Mouse (Mus musculus) forebrain, embryonic 15.5 days (tissue): Measurements from ENCODE around the gene 1700088E04Rik. TPM values are rescaled to one million over a fixed set of nuclear protein-coding genes. Genes with fewer than 3 reads are reported as not detected.

Experiments
- ATAC-seq: fragments of 200-750 bp; cut with Nextera tagmentation; replicated peaks from 2 replicates; pipeline ENCODE4 v1.8.0; 2017; ENCODE audit warnings: mild to moderate bottlenecking, moderate TSS enrichment, moderate library complexity
- H3K27ac ChIP-seq: fragments of 300-500 bp; sonication (generic); replicated peaks from 2 replicates; pipeline ENCODE4 v1.5.1; 2015; ENCODE audit warnings: mild to moderate bottlenecking, inconsistent platforms
- H3K27me3 ChIP-seq: fragments of 300-500 bp; sonication (generic); 2 replicates; pipeline ENCODE4 v1.6.1; 2015; ENCODE audit warnings: inconsistent platforms
- H3K36me3 ChIP-seq: fragments of 300-500 bp; sonication (generic); 2 replicates; pipeline ENCODE4 v1.6.1; 2015; ENCODE audit warnings: mild to moderate bottlenecking, inconsistent platforms
- H3K4me1 ChIP-seq: fragments of 300-500 bp; sonication (generic); 2 replicates; pipeline ENCODE4 v1.6.1; 2015; ENCODE audit warnings: inconsistent platforms
- H3K4me2 ChIP-seq: fragments of 300-500 bp; sonication (generic); replicated peaks from 2 replicates; pipeline ENCODE4 v1.6.1; 2015; ENCODE audit warnings: mild to moderate bottlenecking, inconsistent platforms
- H3K4me3 ChIP-seq: fragments of 300-500 bp; sonication (generic); 2 replicates; pipeline ENCODE4 v1.5.1; 2015; ENCODE audit warnings: mild to moderate bottlenecking, inconsistent platforms
- H3K9ac ChIP-seq: fragments of 300-500 bp; sonication (generic); replicated peaks from 2 replicates; pipeline ENCODE4 v1.6.1; 2015; ENCODE audit warnings: mild to moderate bottlenecking, inconsistent platforms
- H3K9me3 ChIP-seq: fragments of 300-500 bp; sonication (generic); 2 replicates; pipeline ENCODE4 v1.6.1; 2016; ENCODE audit warnings: inconsistent platforms
- WGBS: fragments of 180-500 bp; shearing (Covaris S2); methylation state at CpG from one replicate; pipeline ENCODE4 v1.1.7; 2015; ENCODE audit warnings: mixed read lengths; 5-methylcytosine and 5-hydroxymethylcytosine counted together
- polyA plus RNA-seq: library from polyadenylated mRNA; unstranded; fragments of >200 nt; fragmentation: Nextera tagmentation; extraction: Ambion mirVana; gene quantifications from 2 replicates; pipeline ENCODE4 v1.2.1, GENCODE M21; 2015

Gene 1700088E04Rik
- polyA plus RNA-seq, 1 experiment from 2014 or later = 16.8 TPM

- Histone ChIP-seq H3K4me2 (no peak overlapping the region), H3K27ac (no peak overlapping the region), H3K9ac (no peak overlapping the region), H3K9me3 (no peaks in the 10 kb centered on the region), H3K4me1 (peaks cover 18% of the 10 kb centered on the region), H3K27me3 (no peaks in the 10 kb centered on the region), H3K36me3 (peaks cover 37% of the 10 kb centered on the region), H3K4me3 (no peak overlapping the region)
- ATAC-seq = no peak
- WGBS = 93% methylated on average over 7 of the region's 7 CpGs
Observed at GRCm38 (mm10) chr15:79145522-79145921, 4.5 kb upstream of the 1700088E04Rik start.

- H3K4me2 ChIP-seq = no peak overlapping the region
- WGBS = 75% methylated on average over 8 of the region's 8 CpGs
- ATAC-seq = no peak
- H3K4me3 ChIP-seq = no peak overlapping the region
- H3K27me3 ChIP-seq = no peaks in the 10 kb centered on the region
- H3K27ac ChIP-seq = no peak overlapping the region
- peaks cover 20% of the 10 kb centered on the region for H3K4me1 ChIP-seq
- no peaks in the 10 kb centered on the region for H3K9me3 ChIP-seq
- H3K36me3 ChIP-seq = peaks cover 33% of the 10 kb centered on the region
- no peak overlapping the region for H3K9ac ChIP-seq
Observed at GRCm38 (mm10) chr15:79144021-79144420, 3.0 kb upstream of the 1700088E04Rik start.

DNA sequence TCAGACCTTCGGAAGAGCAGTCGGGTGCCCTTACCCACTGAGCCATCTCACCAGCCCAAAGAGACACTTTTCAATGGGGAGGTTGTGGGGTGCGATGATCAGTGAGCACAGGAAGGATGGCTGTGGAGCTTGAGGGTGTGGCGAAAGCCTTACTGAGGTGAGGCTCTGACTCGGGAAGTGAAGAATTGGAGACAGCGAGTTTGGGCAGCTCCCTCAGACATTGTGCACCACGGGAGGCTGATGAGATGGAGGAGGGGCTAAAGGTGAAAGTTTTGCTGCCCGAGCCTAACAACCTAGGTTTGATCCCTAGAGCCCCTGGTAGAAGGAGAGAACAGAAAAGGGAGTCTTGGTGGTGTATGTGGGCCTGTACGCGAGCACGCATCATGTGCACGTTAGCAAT lies 2.3 kb upstream of the 1700088E04Rik start:
- H3K4me2 ChIP-seq = no peak overlapping the region
- no peaks in the 10 kb centered on the region for H3K27me3 ChIP-seq
- H3K9me3 ChIP-seq = no peaks in the 10 kb centered on the region
- 91% methylated on average over 12 of the region's 12 CpGs for WGBS
- H3K4me3 ChIP-seq = no peak overlapping the region
- H3K9ac ChIP-seq = no peak overlapping the region
- peaks cover 32% of the 10 kb centered on the region for H3K36me3 ChIP-seq
- H3K4me1 ChIP-seq = peaks cover 20% of the 10 kb centered on the region
- no peak for ATAC-seq
- no peak overlapping the region for H3K27ac ChIP-seq

DNA sequence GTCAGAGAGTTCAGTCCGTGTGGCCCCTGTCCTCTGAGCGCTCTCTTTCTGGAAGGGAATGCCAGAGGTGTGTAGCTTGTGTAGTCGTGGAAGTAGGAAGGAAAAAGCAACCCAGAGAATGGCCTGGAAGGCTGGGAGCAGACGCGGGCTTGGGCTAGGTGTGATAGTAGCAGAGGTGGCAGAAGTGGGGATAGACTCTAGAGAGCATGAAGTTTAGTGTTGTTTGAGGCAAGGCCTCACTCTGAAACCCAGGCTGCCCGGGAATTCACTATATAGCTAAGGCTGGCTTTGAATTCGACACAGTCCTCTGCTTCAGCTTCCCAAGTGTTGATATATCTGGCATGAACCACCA lies 489 bp upstream of the 1700088E04Rik start:
- peaks cover 20% of the 10 kb centered on the region for H3K4me1 ChIP-seq
- H3K9me3 ChIP-seq = no peaks in the 10 kb centered on the region
- peak; percentile 36 for ATAC-seq
- H3K36me3 ChIP-seq = peaks cover 19% of the 10 kb centered on the region
- WGBS = under 1% methylated on average over 7 of the region's 7 CpGs
- peak overlapping the region; percentile 73 for H3K9ac ChIP-seq
- H3K4me3 ChIP-seq = peak overlapping the region; percentile 82
- peak overlapping the region; percentile 93 for H3K4me2 ChIP-seq
- no peak overlapping the region for H3K27ac ChIP-seq
- H3K27me3 ChIP-seq = no peaks in the 10 kb centered on the region

GRCm38 (mm10) chr15:79139640-79140039 lies 1.4 kb downstream of the 1700088E04Rik start:
- ATAC-seq = no peak
- Histone ChIP-seq H3K27ac (no peak overlapping the region), H3K4me3 (no peak overlapping the region), H3K9ac (no peak overlapping the region), H3K9me3 (no peaks in the 10 kb centered on the region), H3K27me3 (no peaks in the 10 kb centered on the region), H3K4me1 (peaks cover 20% of the 10 kb centered on the region), H3K4me2 (no peak overlapping the region), H3K36me3 (peaks cover 4% of the 10 kb centered on the region)
- WGBS = 63% methylated on average over 10 of the region's 10 CpGs

GRCm38 (mm10) chr15:79135783-79136575 lies 5.1 kb downstream of the 1700088E04Rik start:
- Histone ChIP-seq H3K9ac (no peak overlapping the region), H3K36me3 (peaks cover 24% of the 10 kb centered on the region; the same call in 1 of the 2 replicates), H3K4me3 (no peak overlapping the region), H3K4me2 (no peak overlapping the region), H3K9me3 (no peaks in the 10 kb centered on the region), H3K27ac (no peak overlapping the region), H3K27me3 (no peaks in the 10 kb centered on the region), H3K4me1 (peaks cover 6% of the 10 kb centered on the region)
- ATAC-seq = no peak
- 55% methylated on average over 11 of the region's 11 CpGs for WGBS

DNA sequence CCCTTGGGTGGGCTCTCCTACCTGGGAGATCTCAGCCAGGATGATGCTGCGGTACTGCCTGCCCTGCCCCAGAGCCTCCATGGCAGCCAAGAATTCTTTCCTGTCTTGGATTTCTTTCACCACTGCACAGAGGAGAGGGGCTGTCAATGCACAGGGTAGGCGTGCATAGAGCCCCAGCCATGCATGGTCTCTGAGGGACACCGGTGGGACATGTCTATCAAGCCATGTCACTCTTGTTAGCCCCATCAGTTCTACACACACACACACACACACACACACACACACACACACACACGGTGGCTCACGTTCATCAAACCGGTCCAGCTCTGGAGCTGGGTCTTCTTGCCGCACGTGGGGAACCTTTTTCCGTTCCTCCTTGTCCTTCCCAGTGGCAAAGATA lies 5.7 kb downstream of the 1700088E04Rik start:
- peaks cover under 1% of the 10 kb centered on the region for H3K4me1 ChIP-seq
- no peaks in the 10 kb centered on the region for H3K9me3 ChIP-seq
- 82% methylated on average over 9 of the region's 9 CpGs for WGBS
- no peaks in the 10 kb centered on the region for H3K27me3 ChIP-seq
- H3K27ac ChIP-seq = no peak overlapping the region
- no peak overlapping the region for H3K9ac ChIP-seq
- H3K4me3 ChIP-seq = no peak overlapping the region
- peak; percentile 35; the same call in 1 of the 2 replicates for ATAC-seq
- H3K4me2 ChIP-seq = no peak overlapping the region
- peaks cover 30% of the 10 kb centered on the region; the same call in 1 of the 2 replicates for H3K36me3 ChIP-seq

DNA sequence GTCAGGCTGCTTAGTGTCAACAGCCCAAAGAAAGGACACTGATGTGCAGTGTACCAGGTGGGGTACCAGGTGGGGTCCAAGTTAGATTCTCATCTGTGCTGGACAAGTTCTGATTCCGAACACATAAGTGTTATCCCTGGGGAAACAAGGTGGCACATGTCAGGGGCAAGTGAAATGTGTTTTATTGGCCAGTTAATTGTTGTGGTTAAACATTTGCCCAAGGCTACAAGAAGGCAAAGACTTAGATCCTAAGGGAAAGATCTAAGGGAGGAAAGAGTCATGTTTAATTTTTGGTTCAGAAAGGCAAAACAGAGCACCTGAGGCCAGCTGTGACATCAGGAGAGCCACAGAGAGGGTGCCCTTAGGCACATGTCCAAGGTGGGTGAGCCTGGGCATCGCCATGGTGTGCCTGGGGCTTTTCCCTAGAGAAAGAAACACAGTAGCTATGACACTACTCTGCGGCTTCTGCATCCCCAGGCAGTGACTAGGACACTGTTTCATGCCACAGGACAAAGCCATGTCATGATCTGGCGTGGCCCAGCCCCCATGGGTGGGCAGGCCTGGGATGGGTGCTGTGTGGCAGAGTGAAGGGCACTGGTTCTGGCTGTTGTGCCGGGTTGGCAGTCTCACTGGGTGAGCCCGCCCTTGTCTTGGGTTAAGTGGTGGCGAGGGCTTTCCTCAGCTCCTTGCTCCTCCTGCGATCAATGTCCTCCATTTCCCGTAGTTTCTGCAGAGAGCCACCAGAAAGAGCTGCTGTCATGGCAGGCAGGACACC lies 6.4 kb downstream of the 1700088E04Rik start:
- H3K4me2 ChIP-seq = no peak overlapping the region
- H3K4me1 ChIP-seq = no peaks in the 10 kb centered on the region
- no peak overlapping the region for H3K4me3 ChIP-seq
- H3K36me3 ChIP-seq = peaks cover 35% of the 10 kb centered on the region
- no peak overlapping the region for H3K27ac ChIP-seq
- no peaks in the 10 kb centered on the region for H3K9me3 ChIP-seq
- 77% methylated on average over 9 of the region's 9 CpGs for WGBS
- no peaks in the 10 kb centered on the region for H3K27me3 ChIP-seq
- ATAC-seq = no peak
- no peak overlapping the region for H3K9ac ChIP-seq

DNA sequence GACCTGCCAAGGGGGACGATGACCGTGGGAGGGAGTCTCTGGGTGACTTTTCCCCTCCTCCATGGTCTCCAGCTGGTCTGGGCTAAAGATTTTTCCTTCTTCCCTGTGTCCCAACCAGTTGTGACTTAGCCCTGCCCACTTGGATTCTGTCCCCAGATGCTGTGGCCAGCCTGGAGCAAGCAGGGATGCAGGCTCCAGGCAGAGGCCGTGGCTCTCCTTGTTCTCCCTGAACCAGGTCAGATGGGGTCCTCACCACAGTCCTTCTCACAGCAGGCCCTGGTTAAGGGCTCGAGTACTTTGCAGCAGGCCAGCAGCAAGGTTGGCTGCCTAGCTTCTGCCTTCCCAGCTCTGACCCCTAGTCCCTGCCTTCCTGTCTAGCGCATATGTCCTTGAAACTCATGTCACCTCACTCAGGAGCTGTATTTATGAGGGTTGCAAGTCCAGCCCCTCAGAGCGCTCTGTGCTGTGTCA lies 7.8 kb downstream of the 1700088E04Rik start:
- Histone ChIP-seq H3K36me3 (peaks cover 43% of the 10 kb centered on the region), H3K9me3 (no peaks in the 10 kb centered on the region), H3K9ac (no peak overlapping the region), H3K4me3 (no peak overlapping the region), H3K4me2 (no peak overlapping the region), H3K27me3 (no peaks in the 10 kb centered on the region), H3K27ac (no peak overlapping the region), H3K4me1 (no peaks in the 10 kb centered on the region)
- no peak for ATAC-seq
- 87% methylated on average over 6 of the region's 6 CpGs for WGBS

DNA sequence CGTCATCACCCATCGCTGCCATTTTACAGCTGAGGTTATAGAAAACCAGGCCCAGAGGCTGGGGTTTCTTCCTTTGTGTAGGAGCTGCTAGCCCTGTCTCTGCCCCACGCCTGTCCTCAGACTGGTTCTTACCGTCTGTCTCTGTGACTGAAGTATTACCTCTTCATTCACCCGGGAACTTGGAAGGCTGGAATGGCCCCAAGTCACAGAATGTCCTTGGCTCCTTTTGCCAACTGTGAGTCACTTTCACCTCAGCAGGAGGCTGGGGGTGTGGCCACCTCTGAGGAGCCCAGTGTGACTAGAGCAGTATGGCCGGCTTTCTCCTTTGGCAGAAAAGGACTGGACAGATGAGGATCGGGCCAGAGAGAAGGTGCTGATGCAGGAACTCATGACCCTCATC lies 9.6 kb downstream of the 1700088E04Rik start:
- Histone ChIP-seq H3K27me3 (no peaks in the 10 kb centered on the region), H3K27ac (no peak overlapping the region), H3K36me3 (peaks cover 56% of the 10 kb centered on the region), H3K4me2 (no peak overlapping the region), H3K4me1 (no peaks in the 10 kb centered on the region), H3K9me3 (no peaks in the 10 kb centered on the region), H3K4me3 (no peak overlapping the region), H3K9ac (no peak overlapping the region)
- 70% methylated on average over 7 of the region's 7 CpGs for WGBS
- no peak for ATAC-seq

- H3K4me1 ChIP-seq = no peaks in the 10 kb centered on the region
- no peak overlapping the region for H3K27ac ChIP-seq
Observed at GRCm38 (mm10) chr15:79130782-79131181, 10.3 kb downstream of the 1700088E04Rik start.

DNA sequence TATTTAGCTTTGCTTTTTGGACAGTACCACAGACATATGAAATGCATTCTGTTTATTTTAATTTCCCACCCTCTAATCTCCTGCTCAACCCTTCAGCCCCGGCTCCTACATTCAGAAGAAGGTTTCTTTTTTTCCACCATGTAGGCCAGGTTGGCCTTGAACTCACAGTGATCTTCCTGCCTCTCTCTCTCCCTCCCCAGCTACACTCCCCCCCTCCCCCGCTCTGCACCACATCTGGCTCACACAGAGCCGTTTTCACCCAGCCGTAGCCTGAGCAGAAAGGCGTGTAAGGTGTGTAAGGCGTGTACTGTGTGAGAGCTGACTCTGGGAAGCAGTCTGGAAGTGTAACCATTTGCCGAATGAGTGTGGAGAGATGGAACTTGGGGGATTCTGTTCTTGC lies 11.7 kb downstream of the 1700088E04Rik start:
- peaks cover 67% of the 10 kb centered on the region for H3K36me3 ChIP-seq
- no peaks in the 10 kb centered on the region for H3K9me3 ChIP-seq
- no peak overlapping the region for H3K4me2 ChIP-seq
- H3K4me1 ChIP-seq = no peaks in the 10 kb centered on the region
- H3K4me3 ChIP-seq = no peak overlapping the region
- no peak overlapping the region for H3K9ac ChIP-seq
- 91% methylated on average over 7 of the region's 7 CpGs for WGBS
- H3K27ac ChIP-seq = no peak overlapping the region
- ATAC-seq = no peak
- no peaks in the 10 kb centered on the region for H3K27me3 ChIP-seq

More at GRCm38 (mm10) chr15:79130782-79131181, 10.3 kb downstream of the 1700088E04Rik start:
- no peaks in the 10 kb centered on the region for H3K27me3 ChIP-seq
- ATAC-seq = no peak
- H3K9me3 ChIP-seq = no peaks in the 10 kb centered on the region
- no peak overlapping the region for H3K4me2 ChIP-seq
- H3K4me3 ChIP-seq = no peak overlapping the region
- WGBS = 82% methylated on average over 10 of the region's 10 CpGs
- peaks cover 56% of the 10 kb centered on the region for H3K36me3 ChIP-seq
- H3K9ac ChIP-seq = no peak overlapping the region
